Mouse (Mus musculus) lung, postnatal 0 days (tissue): ENCODE data around the gene Taar2.

Experiments
- CTCF ChIP-seq: IDR thresholded peaks from 2 replicates; pipeline ENCODE4 v1.5.1; 2016; ENCODE audit warnings: antibody characterized with exemption, mild to moderate bottlenecking
- EP300 ChIP-seq: IDR thresholded peaks from 2 replicates; pipeline ENCODE4 v1.6.1; 2016; ENCODE audit warnings: antibody characterized with exemption, mild to moderate bottlenecking, control low read depth

DNA sequence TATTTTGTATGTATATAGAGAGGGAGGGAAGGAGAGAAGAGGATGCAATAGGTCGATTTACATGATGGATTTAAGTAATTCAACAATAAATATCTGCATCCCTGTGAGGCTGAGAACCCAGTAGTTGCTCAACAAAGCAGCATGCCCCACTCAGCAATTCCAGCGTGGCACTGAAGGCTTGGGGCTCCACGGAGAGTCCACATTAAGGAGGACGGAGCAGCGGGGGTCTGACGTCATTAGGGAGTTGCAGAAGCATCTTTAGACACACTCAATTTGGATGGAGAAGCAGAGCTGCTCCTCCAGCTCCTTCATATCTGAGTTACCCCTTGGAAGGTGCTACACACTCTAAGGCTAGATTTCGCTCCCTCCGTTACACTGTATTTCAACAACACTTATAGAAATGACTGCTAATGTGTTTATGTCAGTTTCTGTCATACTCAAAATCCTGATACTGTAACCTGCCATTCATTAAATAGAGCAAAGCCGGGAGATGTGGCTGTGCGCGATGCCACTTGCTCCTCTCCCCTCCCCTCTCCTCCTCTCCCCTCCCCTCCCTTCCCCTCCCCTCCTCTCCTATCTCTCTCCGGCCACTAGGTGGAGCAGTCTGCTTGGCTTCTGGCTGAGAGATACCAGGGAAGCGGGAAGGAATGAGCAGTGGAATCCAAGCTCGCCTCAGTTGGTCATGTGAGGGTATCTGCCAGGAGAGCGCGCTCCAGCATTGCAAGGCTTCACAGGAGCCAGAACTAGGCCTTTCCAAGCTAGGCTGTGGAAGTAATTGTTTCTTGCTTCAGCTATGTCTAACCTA, 40.7 kb downstream of the Taar2 start:
- peak; percentile 89 for TF ChIP-seq CTCF
- TF ChIP-seq EP300 = no peak
